Mouse (Mus musculus) neural tube, embryonic 11.5 days (tissue): Measurements from ENCODE around the gene Donson. TPM values are rescaled to one million over a fixed set of nuclear protein-coding genes. Genes with fewer than 3 reads are reported as not detected.

ENCODE experiments used
- ATAC-seq: fragments of 200-750 bp; cut with Nextera tagmentation; 2 replicates; pipeline ENCODE4 v1.8.0; 2017; ENCODE audit warnings: moderate number of reproducible peaks, mild to moderate bottlenecking, moderate TSS enrichment, moderate library complexity; ENCODE audit not compliant: insufficient read depth, low FRiP score, low TSS enrichment
- DNase-seq: peaks from one replicate; pipeline ENCODE4 v3.0.0-alpha.2; 2015; ENCODE audit warnings: low spot score
- H3K27ac ChIP-seq: fragments of 300-500 bp; sonication (generic); 2 replicates; pipeline ENCODE4 v1.5.1; 2014; ENCODE audit warnings: low read depth, mild to moderate bottlenecking, low read length
- H3K27me3 ChIP-seq: fragments of 300-500 bp; sonication (generic); 2 replicates; pipeline ENCODE4 v1.6.1; 2014; ENCODE audit warnings: mild to moderate bottlenecking, low read length, mixed read lengths; ENCODE audit not compliant: control insufficient read depth, insufficient read depth
- H3K36me3 ChIP-seq: fragments of 300-500 bp; sonication (generic); 2 replicates; pipeline ENCODE4 v1.6.1; 2014; ENCODE audit warnings: mild to moderate bottlenecking, low read length, moderate library complexity, mixed read lengths; ENCODE audit not compliant: control insufficient read depth, insufficient read depth
- H3K4me1 ChIP-seq: fragments of 300-500 bp; sonication (generic); 2 replicates; pipeline ENCODE4 v1.6.1; 2014; ENCODE audit warnings: low read length, mixed read lengths; ENCODE audit not compliant: control insufficient read depth, insufficient read depth
- H3K4me2 ChIP-seq: fragments of 300-500 bp; sonication (generic); 2 replicates; pipeline ENCODE4 v1.6.1; 2014; ENCODE audit warnings: low read depth, mild to moderate bottlenecking, moderate library complexity
- H3K4me3 ChIP-seq: fragments of 300-500 bp; sonication (generic); 2 replicates; pipeline ENCODE4 v1.5.1; 2014; ENCODE audit warnings: low read depth, low read length
- H3K9ac ChIP-seq: fragments of 300-500 bp; sonication (generic); 2 replicates; pipeline ENCODE4 v1.6.1; 2014; ENCODE audit warnings: mild to moderate bottlenecking, low read length
- H3K9me3 ChIP-seq: fragments of 300-500 bp; sonication (generic); 2 replicates; pipeline ENCODE4 v1.6.1; 2016; ENCODE audit warnings: low read length; ENCODE audit not compliant: control insufficient read depth
- WGBS: fragments of 180-500 bp; shearing (Covaris S2); extraction: QIAGEN DNeasy Blood & Tissue Kit; methylation state at CpG from one replicate; pipeline ENCODE4 v1.1.7; 2014; 5-methylcytosine and 5-hydroxymethylcytosine counted together
- polyA plus RNA-seq: library from polyadenylated mRNA; unstranded; fragments of >200 nt; fragmentation: Nextera tagmentation; extraction: Ambion mirVana; gene quantifications from 2 replicates; pipeline ENCODE4 v1.2.1, GENCODE M21; 2014

The Donson gene
- polyA plus RNA-seq, 1 experiment from 2014 or later = 36.3 TPM

- no peak overlapping the region for H3K27ac ChIP-seq
- H3K4me3 ChIP-seq = no peak overlapping the region
- peaks cover 6% of the 10 kb centered on the region; the same call in 1 of the 2 replicates for H3K36me3 ChIP-seq
- H3K4me1 ChIP-seq = no peaks in the 10 kb centered on the region
- DNase-seq = no peak
- H3K9me3 ChIP-seq = no peaks in the 10 kb centered on the region
- no peak for ATAC-seq
- no peaks in the 10 kb centered on the region for H3K27me3 ChIP-seq
- H3K4me2 ChIP-seq = no peak overlapping the region
- H3K9ac ChIP-seq = no peak overlapping the region
- WGBS = 59% methylated on average over 8 of the region's 8 CpGs
Observed at GRCm38 (mm10) chr16:91695108-91695755, 6.7 kb upstream of the Donson start.

DNA sequence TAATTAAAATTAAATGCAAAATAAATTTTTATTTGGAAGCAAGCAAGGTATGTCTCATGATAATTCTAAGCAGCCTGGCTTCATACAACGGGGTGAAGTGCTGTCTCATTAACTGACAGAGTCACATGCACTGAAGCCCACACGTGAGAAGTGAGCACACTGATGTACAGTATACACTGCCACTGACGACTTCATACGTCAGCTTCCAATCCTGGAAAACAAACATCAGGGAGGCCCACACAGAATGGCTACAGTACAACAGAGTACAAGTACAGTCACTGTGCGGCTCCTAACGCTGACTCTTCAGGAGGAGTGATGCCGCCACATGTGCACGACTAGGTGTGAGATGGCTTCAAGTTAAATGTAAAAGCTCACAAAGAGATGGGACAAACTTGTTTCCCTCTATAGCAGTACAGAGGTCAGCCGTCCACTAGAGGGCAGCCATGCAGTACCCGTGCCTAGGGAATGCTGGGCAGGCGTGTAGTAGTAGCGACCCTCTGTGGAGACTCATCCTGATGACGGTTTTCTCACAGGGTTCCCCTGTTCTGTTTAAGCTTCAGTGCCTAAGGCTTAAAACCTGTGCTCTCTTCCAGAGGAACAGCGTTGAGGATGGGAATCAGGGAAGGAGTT lies 6.0 kb upstream of the Donson start:
- Histone ChIP-seq H3K27ac (no peak overlapping the region), H3K4me1 (no peaks in the 10 kb centered on the region), H3K4me2 (no peak overlapping the region), H3K27me3 (no peaks in the 10 kb centered on the region), H3K4me3 (no peak overlapping the region), H3K9me3 (no peaks in the 10 kb centered on the region), H3K9ac (no peak overlapping the region), H3K36me3 (peaks cover 6% of the 10 kb centered on the region; the same call in 1 of the 2 replicates)
- WGBS = 30% methylated on average over 14 of the region's 14 CpGs
- ATAC-seq (peak; percentile 81), DNase-seq (peak; percentile 85)

- Histone ChIP-seq H3K27me3 (no peaks in the 10 kb centered on the region), H3K9ac (no peak overlapping the region), H3K4me3 (no peak overlapping the region), H3K4me1 (peaks cover 8% of the 10 kb centered on the region; the same call in 1 of the 2 replicates), H3K36me3 (peaks cover 4% of the 10 kb centered on the region), H3K9me3 (no peaks in the 10 kb centered on the region), H3K27ac (no peak overlapping the region), H3K4me2 (no peak overlapping the region; the same call in 1 of the 2 replicates)
- no peak for ATAC-seq
- WGBS = 60% methylated on average over 7 of the region's 7 CpGs
- no peak for DNase-seq
Observed at GRCm38 (mm10) chr16:91689791-91690190, 1.2 kb upstream of the Donson start.

GRCm38 (mm10) chr16:91688023-91688618 lies 449 bp downstream of the Donson start:
- H3K9me3 ChIP-seq = no peaks in the 10 kb centered on the region
- WGBS = 2% methylated on average over 51 of the region's 51 CpGs
- peaks cover 8% of the 10 kb centered on the region; the same call in 1 of the 2 replicates for H3K4me1 ChIP-seq
- ATAC-seq = peak; percentile 72
- peak overlapping the region; percentile 81 for H3K4me2 ChIP-seq
- no peak for DNase-seq
- no peaks in the 10 kb centered on the region for H3K27me3 ChIP-seq
- H3K36me3 ChIP-seq = peaks cover 8% of the 10 kb centered on the region
- H3K4me3 ChIP-seq = peak overlapping the region; percentile 91
- peak overlapping the region; percentile 76 for H3K27ac ChIP-seq
- peak overlapping the region; percentile 92 for H3K9ac ChIP-seq

DNA sequence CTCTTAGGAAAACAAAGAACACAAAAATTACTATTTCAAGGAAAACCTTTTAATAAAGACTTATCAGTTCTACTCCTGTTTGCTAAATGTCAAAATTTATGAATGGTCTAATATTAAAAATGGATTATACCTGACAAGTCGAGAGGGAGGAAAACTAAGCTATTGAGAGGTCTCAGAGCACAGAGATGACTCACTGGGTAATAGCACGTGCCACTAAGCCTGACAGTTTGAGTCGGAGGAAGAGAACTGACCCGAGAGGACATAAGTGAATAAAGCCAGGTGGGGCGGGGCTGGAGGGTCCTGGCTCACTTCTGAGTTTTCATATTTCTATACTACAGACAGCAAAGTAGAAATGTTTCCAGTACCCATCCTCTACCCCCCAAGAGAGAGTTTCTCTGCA lies 2.2 kb downstream of the Donson start:
- no peaks in the 10 kb centered on the region for H3K9me3 ChIP-seq
- no peak overlapping the region for H3K9ac ChIP-seq
- no peak overlapping the region for H3K4me3 ChIP-seq
- no peaks in the 10 kb centered on the region for H3K27me3 ChIP-seq
- H3K4me2 ChIP-seq = no peak overlapping the region
- 82% methylated on average over 5 of the region's 5 CpGs for WGBS
- H3K36me3 ChIP-seq = peaks cover 12% of the 10 kb centered on the region
- H3K27ac ChIP-seq = no peak overlapping the region
- peaks cover 8% of the 10 kb centered on the region; the same call in 1 of the 2 replicates for H3K4me1 ChIP-seq
- ATAC-seq = no peak
- DNase-seq = no peak

DNA sequence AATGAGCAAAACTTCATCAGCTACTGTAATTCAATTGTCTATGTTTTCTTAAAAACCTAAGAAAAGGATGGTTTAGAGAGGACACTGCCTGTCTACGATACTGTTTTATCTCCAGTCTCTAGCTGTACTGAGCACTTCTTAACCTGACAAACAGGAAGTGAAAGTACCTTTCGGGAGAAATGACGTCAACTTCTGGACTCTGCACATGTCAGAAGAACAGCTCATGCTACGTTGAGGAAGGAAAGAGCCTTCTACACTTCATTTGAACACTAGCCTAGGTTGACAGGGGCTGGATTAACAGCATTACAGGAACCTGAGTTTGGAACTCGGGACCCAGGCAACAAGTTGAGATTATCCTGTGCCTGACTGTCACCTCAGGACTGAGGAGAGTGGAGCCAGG lies 3.0 kb downstream of the Donson start:
- Histone ChIP-seq H3K4me1 (peaks cover 8% of the 10 kb centered on the region; the same call in 1 of the 2 replicates), H3K4me2 (no peak overlapping the region), H3K4me3 (no peak overlapping the region), H3K9ac (no peak overlapping the region), H3K36me3 (peaks cover 12% of the 10 kb centered on the region), H3K27ac (no peak overlapping the region), H3K27me3 (no peaks in the 10 kb centered on the region), H3K9me3 (no peaks in the 10 kb centered on the region)
- ATAC-seq (no peak), DNase-seq (no peak)
- WGBS = 92% methylated on average over 5 of the region's 5 CpGs

DNA sequence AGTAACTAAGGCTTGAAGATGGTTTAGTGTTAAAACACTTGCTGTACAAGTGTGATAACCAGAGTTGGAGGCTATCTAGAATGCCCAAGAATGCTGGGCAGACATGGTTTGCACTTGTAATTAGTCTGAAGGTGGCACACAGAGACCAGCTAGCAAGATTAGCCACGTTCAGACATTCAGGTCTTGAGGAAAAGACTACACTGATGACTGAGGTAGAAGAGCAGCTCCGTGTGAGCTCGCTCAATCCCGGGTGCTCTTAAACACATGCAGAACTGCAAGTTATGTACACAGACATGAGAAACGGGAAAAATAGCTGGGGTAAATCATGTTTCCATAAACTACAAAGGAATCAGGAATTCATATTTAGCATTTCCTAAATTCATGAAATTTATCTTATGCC lies 7.9 kb downstream of the Donson start:
- no peak overlapping the region for H3K27ac ChIP-seq
- no peak overlapping the region for H3K4me3 ChIP-seq
- no peak overlapping the region for H3K9ac ChIP-seq
- no peaks in the 10 kb centered on the region for H3K27me3 ChIP-seq
- H3K36me3 ChIP-seq = peaks cover 24% of the 10 kb centered on the region
- H3K9me3 ChIP-seq = no peaks in the 10 kb centered on the region
- DNase-seq = no peak
- 86% methylated on average over 5 of the region's 5 CpGs for WGBS
- no peak overlapping the region for H3K4me2 ChIP-seq
- H3K4me1 ChIP-seq = no peaks in the 10 kb centered on the region
- ATAC-seq = no peak

GRCm38 (mm10) chr16:91678147-91678911 lies 10.2 kb downstream of the Donson start:
- H3K9ac ChIP-seq = no peak overlapping the region
- peaks cover 23% of the 10 kb centered on the region for H3K36me3 ChIP-seq
- H3K27ac ChIP-seq = no peak overlapping the region
- no peaks in the 10 kb centered on the region for H3K4me1 ChIP-seq
- 95% methylated on average over 5 of the region's 5 CpGs for WGBS
- DNase-seq (no peak), ATAC-seq (no peak)
- H3K4me2 ChIP-seq = no peak overlapping the region
- H3K4me3 ChIP-seq = no peak overlapping the region
- no peaks in the 10 kb centered on the region for H3K27me3 ChIP-seq
- no peaks in the 10 kb centered on the region for H3K9me3 ChIP-seq
